Mouse (Mus musculus) macrophage (primary cell): ENCODE data around the gene Tex47. TPM values are rescaled to one million over a fixed set of nuclear protein-coding genes. Genes with fewer than 3 reads are reported as not detected.

Experiments used
- H3K27ac ChIP-seq: fragments of 350-480 bp; formaldehyde crosslinking; 2 replicates; pipeline ENCODE4 v1.9.0; 2021
- H3K36me3 ChIP-seq: fragments of 350-480 bp; formaldehyde crosslinking; 2 replicates; pipeline ENCODE4 v1.9.0; 2021; ENCODE audit errors: inconsistent target
- H3K4me3 ChIP-seq: fragments of 350-480 bp; formaldehyde crosslinking; 2 replicates; pipeline ENCODE4 v1.9.0; 2021; ENCODE audit errors: inconsistent target
- H3K79me2 ChIP-seq: fragments of 350-480 bp; formaldehyde crosslinking; 2 replicates; pipeline ENCODE4 v1.9.0; 2021; ENCODE audit errors: inconsistent target
- WGBS: methylation state at CpG from one replicate; pipeline ENCODE4 v1.1.7; 2026; ENCODE audit warnings: inconsistent platforms; ENCODE audit not compliant: missing documents; 5-methylcytosine and 5-hydroxymethylcytosine counted together
- polyA plus RNA-seq: library from polyadenylated mRNA; stranded (reverse); fragments of 250-400 nt; gene quantifications from 3 replicates; pipeline ENCODE4 v1.2.4, GENCODE M21; 2018; ENCODE audit warnings: inconsistent platforms
- total RNA-seq, 78 experiments: library from RNA; depleted of rRNA; stranded (reverse); fragments of 250-400 nt; gene quantifications; 1 replicate in 9 of 78; 2 replicates in 24 of 78; 3 replicates in 43 of 78; 4 replicates in 2 of 78; pipeline ENCODE4 v1.2.4; 2018; ENCODE audit warnings: inconsistent platforms in 56 of 78

Tex47 gene
- total RNA-seq (2018; cell fraction: chromatin; rRNA removed), result not detected
- not detected for total RNA-seq (2018; cell fraction: cytosol; rRNA removed)
- total RNA-seq (2018; cell fraction: nucleus; rRNA removed), result not detected
- not detected in 3 replicates for polyA plus RNA-seq

- WGBS, result 60% methylated on average over 1 of the region's 1 CpGs
- Histone ChIP-seq H3K79me2 (no peaks in the 10 kb centered on the region), H3K36me3 (no peaks in the 10 kb centered on the region), H3K4me3 (no peak within 1 kb of the TSS), H3K27ac (no peak within 1 kb of the TSS)
Measured at GRCm38 (mm10) chr5:7303819-7304218, at the start of gene Tex47. Tex47 (plus strand) TSS chr5:7304119.

GRCm38 (mm10) chr5:7276659-7277455, 27.1 kb upstream of the Tex47 start:
- Histone ChIP-seq H3K79me2 (no peaks in the 10 kb centered on the region), H3K27ac (no peak overlapping the region), H3K4me3 (no peak overlapping the region), H3K36me3 (no peaks in the 10 kb centered on the region)
- 88% methylated on average over 7 of the region's 7 CpGs for WGBS

GRCm38 (mm10) chr5:7284336-7284735, 19.6 kb upstream of the Tex47 start:
- 100% methylated on average over 1 of the region's 1 CpGs for WGBS
- H3K79me2 ChIP-seq, result no peaks in the 10 kb centered on the region
- H3K27ac ChIP-seq, result no peak overlapping the region
- no peaks in the 10 kb centered on the region for H3K36me3 ChIP-seq
- no peak overlapping the region for H3K4me3 ChIP-seq

- H3K4me3 ChIP-seq, result no peak overlapping the region
- H3K36me3 ChIP-seq, result no peaks in the 10 kb centered on the region
- WGBS, result 56% methylated on average over 1 of the region's 1 CpGs
- H3K27ac ChIP-seq, result no peak overlapping the region
- H3K79me2 ChIP-seq, result no peaks in the 10 kb centered on the region
Measured at GRCm38 (mm10) chr5:7302969-7303368, 950 bp upstream of the Tex47 start.

GRCm38 (mm10) chr5:7325594-7325993, 21.7 kb downstream of the Tex47 start:
- no peak overlapping the region for H3K4me3 ChIP-seq
- no peak overlapping the region for H3K27ac ChIP-seq
- WGBS, result 85% methylated on average over 4 of the region's 4 CpGs
- no peaks in the 10 kb centered on the region for H3K36me3 ChIP-seq
- no peaks in the 10 kb centered on the region for H3K79me2 ChIP-seq

GRCm38 (mm10) chr5:7344145-7345010, 40.5 kb downstream of the Tex47 start, which contains the start of gene Zfp804b:
Zfp804b (minus strand) TSS chr5:7344756.
- Histone ChIP-seq H3K36me3 (no peaks in the 10 kb centered on the region), H3K79me2 (no peaks in the 10 kb centered on the region), H3K4me3 (no peak within 1 kb of the TSS), H3K27ac (no peak within 1 kb of the TSS)
- 3% methylated on average over 49 of the region's 50 CpGs for WGBS

- Histone ChIP-seq H3K36me3 (no peaks in the 10 kb centered on the region), H3K4me3 (no peak overlapping the region), H3K79me2 (no peaks in the 10 kb centered on the region), H3K27ac (no peak overlapping the region)
- WGBS, result 5% methylated on average over 11 of the region's 11 CpGs
Measured at GRCm38 (mm10) chr5:7345011-7345389, 41.1 kb downstream of the Tex47 start.

Other genes with a start within 250 kb of the Tex47 start
- gene Zfp804b, start 40.6 kb downstream of the Tex47 start, polyA plus RNA-seq, result not detected in 3 replicates